Mouse (Mus musculus): ENCODE measurements around the gene Prss44.
A peak's percentile ranks its signal among the peaks of the same experiment; 100 is the strongest.

- TF ChIP-seq CTCF (IDR thresholded peaks at IDR 0.05; ENCODE audit: extremely low read depth, insufficient read depth, low read length) (0 out of 2 replicates have a peak, but pooled peaks have one; percentile 2), POLR2A (IDR thresholded peaks at IDR 0.05; ENCODE audit: extremely low read depth, insufficient read depth, low read length) (no peak)
These were observed 34.4 kb upstream of the Prss44 start for GRCm38 (mm10) chr9:110779242-110779913.
